ENCODE assay signal across 10 mouse cellular contexts in genomic region chr14:60739616-60740015, GRCm38 (mm10). TPM values are rescaled to one million over a fixed set of nuclear protein-coding genes. Genes with fewer than 3 reads are reported as not detected.
A peak's percentile ranks its signal among the peaks of the same experiment; 100 is the strongest.
DNase-seq lines count a peak whose midpoint lies in the region; ATAC-seq lines count a peak whose summit lies in the region.
"Had no signal": no experiment of that assay in that cellular context is flagged by ENCODE, and none has a peak within 500 bp of the region (broad histone marks: within the 10 kb centered on the region; RNA-seq: fewer than 3 reads in every experiment).

No protein-coding gene starts in this region.

- ATAC-seq in heart, embryonic 12.5 days (ENCODE audit: insufficient number of reproducible peaks, low FRiP score): no peak
- no peak for ATAC-seq in intestine, embryonic 16.5 days

- peak overlapping the region; percentile 45 for H3K9ac ChIP-seq in heart, embryonic 12.5 days
- no peak overlapping the region for H3K9ac ChIP-seq in intestine, embryonic 16.5 days (ENCODE audit: low read depth, low read length)

- H3K36me3 ChIP-seq in heart, embryonic 12.5 days: no peaks in the 10 kb centered on the region
- H3K36me3 ChIP-seq in intestine, embryonic 16.5 days (ENCODE audit: control insufficient read depth, insufficient read depth, low read length): no peaks in the 10 kb centered on the region

- H3K4me3 ChIP-seq in heart, embryonic 12.5 days: no peak overlapping the region
- H3K4me3 ChIP-seq in intestine, embryonic 16.5 days (ENCODE audit: low read length): no peak overlapping the region

- no peak for DNase-seq in heart, adult 9 months (ENCODE audit: low spot score in 2 of 2)
- peak; percentile 37 for DNase-seq in CD4-positive helper T cell, adult 2 months (ENCODE audit: low read depth, low spot score)
- peak; percentile 54 to 61 for DNase-seq in cerebellum, postnatal 25 days
- DNase-seq in embryo, embryonic 9.5 days (ENCODE audit: extremely low spot score): no peak
- no peak for DNase-seq in spleen, adult 18-20 months
- no peak for DNase-seq in ovary, postnatal 14 days (ENCODE audit: low spot score)
- DNase-seq: kidney, postnatal 10 days had no signal

- H3K4me2 ChIP-seq in heart, embryonic 12.5 days: peak overlapping the region; percentile 41; the same call in 1 of the 2 replicates
- H3K4me2 ChIP-seq in intestine, embryonic 16.5 days (ENCODE audit: low read depth, low read length): no peak overlapping the region

- no peaks in the 10 kb centered on the region for H3K27me3 ChIP-seq in heart, embryonic 12.5 days (replicated peaks)
- no peaks in the 10 kb centered on the region for H3K27me3 ChIP-seq in intestine, embryonic 16.5 days (replicated peaks; ENCODE audit: control insufficient read depth, insufficient read depth, low read length)

- H3K4me1 ChIP-seq in heart, embryonic 12.5 days (replicated peaks): peaks cover 95% of the 10 kb centered on the region
- peaks cover 44% of the 10 kb centered on the region for H3K4me1 ChIP-seq in intestine, embryonic 16.5 days (ENCODE audit: control insufficient read depth, insufficient read depth, low read length)

- H3K9me3 ChIP-seq in heart, embryonic 12.5 days (replicated peaks): no peaks in the 10 kb centered on the region
- H3K9me3 ChIP-seq in intestine, embryonic 16.5 days (ENCODE audit: control insufficient read depth, low read length): no peaks in the 10 kb centered on the region

- H3K27ac ChIP-seq in heart, embryonic 12.5 days (ENCODE audit: poor library complexity, severe bottlenecking): peak overlapping the region; percentile 95
- H3K27ac ChIP-seq in intestine, embryonic 16.5 days (ENCODE audit: low read length): peak overlapping the region; percentile 17; the same call in 1 of the 2 replicates

- 65% methylated on average over 12 of the region's 12 CpGs for WGBS in heart, embryonic 12.5 days
- WGBS in intestine, embryonic 16.5 days: 66% methylated on average over 12 of the region's 12 CpGs

RNA-seq across cellular contexts. Expression of gene C1qtnf9, which starts 28.3 kb away (rescaled TPM):
- polyA plus RNA-seq in heart, embryonic 12.5 days (2016; fragmentation: Nextera tagmentation; extraction: Ambion mirVana): 0.20 TPM in 1 of 2 replicates, not detected in the other
- 1.7 TPM in 2 replicates for polyA plus RNA-seq in intestine, embryonic 16.5 days (2015; fragmentation: Nextera tagmentation; extraction: Ambion mirVana)
- polyA plus RNA-seq: neural tube, embryonic 11.5 days had no signal

RNA-seq across cellular contexts. Expression of gene Mipep, which starts 44.8 kb away (rescaled TPM):
- 29.5 and 31.4 TPM in 2 replicates for polyA plus RNA-seq in heart, embryonic 12.5 days (2016; fragmentation: Nextera tagmentation; extraction: Ambion mirVana)
- 20.0 and 21.2 TPM in 2 replicates for polyA plus RNA-seq in intestine, embryonic 16.5 days (2015; fragmentation: Nextera tagmentation; extraction: Ambion mirVana)

Comparison
In these comparisons a context has a peak if more than half of its experiments do, and no peak if none do; other contexts are left out.
1. DNase-seq: peak in CD4-positive helper T cell, adult 2 months (single experiment) and cerebellum, postnatal 25 days (2 of 2); none in heart, adult 9 months (0 of 2), embryo, embryonic 9.5 days (single experiment), spleen, adult 18-20 months (0 of 2) and ovary, postnatal 14 days (single experiment).